Mouse (Mus musculus): ENCODE measurements around the gene Gpatch8.

Gpatch8 gene

DNA sequence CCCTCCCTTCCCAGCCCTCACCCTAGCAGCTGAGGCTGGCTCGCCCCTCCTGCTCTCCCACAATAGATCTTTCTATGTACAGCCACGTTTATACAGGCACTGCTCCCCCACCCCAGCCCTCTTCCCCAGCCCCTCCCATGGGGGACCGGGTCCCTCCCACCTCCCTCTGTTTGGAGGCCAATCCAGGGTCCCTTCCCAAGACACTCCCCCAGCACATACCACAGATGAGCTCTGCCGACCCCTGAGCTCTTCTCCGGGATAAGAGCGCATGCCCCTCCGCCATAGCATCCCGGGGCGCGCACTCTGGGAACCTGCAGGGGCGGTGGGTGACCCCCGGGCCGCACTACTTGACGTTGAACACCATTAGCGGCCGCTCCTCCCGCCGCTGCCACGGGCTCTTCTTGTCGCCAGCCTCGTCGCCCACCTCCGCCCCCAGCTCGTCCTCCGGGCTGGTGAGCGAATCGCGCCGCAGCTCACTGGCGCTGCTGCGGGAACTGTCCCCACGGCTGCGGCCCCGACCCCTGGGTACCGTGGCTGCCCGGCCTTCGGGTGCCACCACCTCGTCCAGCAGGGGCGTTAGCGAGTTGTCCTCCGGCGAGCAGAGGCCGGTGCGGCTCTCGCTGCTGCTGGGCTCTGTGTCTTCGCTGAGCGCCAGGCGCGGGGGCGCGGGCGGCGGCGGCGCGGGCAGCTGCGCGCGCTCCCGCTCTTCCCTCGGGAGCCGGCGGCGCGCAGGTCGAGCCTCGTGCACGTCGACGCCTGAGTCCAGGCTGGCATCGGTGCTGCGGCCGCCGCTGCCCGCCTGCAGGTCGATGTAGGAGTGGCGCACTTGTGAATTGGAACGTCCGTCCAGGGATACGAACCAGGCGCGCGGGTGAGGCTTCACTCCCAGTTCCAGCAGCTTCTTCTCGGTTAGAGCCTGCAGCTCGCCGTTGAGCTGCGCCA lies 118.8 kb downstream of the Gpatch8 start:
- in situ Hi-C loops (cut with MboI; ENCODE audit: unreplicated experiment in 2 of 2): loop anchor here in 1 of 2 experiments (10.0 kb wide), 1 partner anchor 133 kb away; no protein-coding TSS in a partner anchor

DNA sequence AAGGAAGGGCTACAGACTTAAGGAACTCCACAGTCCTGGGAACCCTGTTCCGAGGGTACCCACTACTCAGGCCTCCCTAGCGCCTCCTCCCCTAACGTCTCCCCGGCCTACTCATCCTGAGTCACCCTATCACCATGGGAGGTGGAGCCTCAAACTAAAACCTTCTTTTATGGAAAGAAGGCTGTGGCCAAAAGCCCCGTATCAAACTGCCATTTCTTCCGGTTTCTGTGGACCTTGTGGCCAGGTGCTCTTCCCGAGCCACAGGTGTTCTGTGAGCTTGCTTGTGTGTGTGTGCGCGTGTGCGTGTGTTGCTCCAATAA lies 119.8 kb downstream of the Gpatch8 start:
- in situ Hi-C loops (cut with MboI; ENCODE audit: unreplicated experiment in 2 of 2): loop anchor here in 1 of 2 experiments (10.0 kb wide), 1 partner anchor 132 kb away; no protein-coding TSS in a partner anchor

DNA sequence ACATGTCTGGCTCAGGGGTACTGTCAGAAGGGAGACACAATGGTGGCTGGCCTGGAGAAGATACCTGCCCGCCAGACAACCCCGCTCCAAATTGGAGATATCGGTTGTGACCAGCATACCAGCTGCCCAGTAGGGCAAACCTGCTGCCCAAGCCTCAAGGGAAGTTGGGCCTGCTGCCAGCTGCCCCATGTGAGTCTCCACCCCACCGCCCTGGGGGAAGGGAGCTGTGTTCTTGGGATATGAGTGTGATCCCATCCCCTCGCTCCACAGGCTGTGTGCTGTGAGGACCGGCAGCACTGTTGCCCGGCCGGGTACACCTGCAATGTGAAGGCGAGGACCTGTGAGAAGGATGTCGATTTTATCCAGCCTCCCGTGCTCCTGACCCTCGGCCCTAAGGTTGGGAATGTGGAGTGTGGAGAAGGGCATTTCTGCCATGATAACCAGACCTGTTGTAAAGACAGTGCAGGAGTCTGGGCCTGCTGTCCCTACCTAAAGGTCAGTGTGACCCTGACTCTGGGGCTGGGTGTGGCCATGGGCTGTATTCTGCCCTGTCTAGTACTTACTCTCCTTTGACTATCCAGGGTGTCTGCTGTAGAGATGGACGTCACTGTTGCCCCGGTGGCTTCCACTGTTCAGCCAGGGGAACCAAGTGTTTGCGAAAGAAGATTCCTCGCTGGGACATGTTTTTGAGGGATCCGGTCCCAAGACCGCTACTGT lies 120.3 kb downstream of the Gpatch8 start:
- in situ Hi-C loops (cut with MboI; ENCODE audit: unreplicated experiment in 2 of 2): loop anchor here in 1 of 2 experiments (10.0 kb wide), 1 partner anchor 131 kb away; no protein-coding TSS in a partner anchor

DNA sequence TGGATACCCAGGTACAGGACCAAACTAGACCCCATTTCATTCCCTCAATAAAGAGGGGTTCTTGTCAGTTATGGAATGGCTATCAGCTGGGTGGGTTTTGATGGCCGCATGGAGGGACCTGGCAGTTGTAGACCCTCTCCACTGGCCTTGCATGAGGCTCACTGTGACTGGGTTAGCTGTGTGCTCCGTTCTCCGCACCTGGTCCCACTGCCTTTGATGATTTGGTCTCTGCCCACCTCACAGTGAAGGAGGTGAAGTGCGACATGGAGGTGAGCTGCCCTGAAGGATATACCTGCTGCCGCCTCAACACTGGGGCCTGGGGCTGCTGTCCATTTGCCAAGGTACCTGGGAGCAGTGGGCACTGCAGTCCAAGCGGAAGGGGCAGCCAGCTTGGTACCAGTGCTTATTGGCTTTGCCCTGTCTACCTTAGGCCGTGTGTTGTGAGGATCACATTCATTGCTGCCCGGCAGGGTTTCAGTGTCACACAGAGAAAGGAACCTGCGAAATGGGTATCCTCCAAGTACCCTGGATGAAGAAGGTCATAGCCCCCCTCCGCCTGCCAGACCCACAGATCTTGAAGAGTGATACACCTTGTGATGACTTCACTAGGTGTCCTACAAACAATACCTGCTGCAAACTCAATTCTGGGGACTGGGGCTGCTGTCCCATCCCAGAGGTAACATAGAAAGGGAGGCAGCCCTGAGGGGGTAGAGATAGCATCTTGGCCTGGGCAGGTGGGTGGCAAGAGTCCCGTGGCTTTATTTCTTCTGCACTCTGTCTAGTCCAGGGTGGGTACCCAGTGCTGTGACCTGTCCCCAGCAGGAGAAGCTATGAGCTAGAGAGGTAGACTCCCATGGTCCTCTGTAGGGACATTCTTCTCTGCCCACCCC lies 121.1 kb downstream of the Gpatch8 start:
- in situ Hi-C loops (cut with MboI; ENCODE audit: unreplicated experiment in 2 of 2): loop anchor here in 1 of 2 experiments (10.0 kb wide), 1 partner anchor 130 kb away; no protein-coding TSS in a partner anchor

DNA sequence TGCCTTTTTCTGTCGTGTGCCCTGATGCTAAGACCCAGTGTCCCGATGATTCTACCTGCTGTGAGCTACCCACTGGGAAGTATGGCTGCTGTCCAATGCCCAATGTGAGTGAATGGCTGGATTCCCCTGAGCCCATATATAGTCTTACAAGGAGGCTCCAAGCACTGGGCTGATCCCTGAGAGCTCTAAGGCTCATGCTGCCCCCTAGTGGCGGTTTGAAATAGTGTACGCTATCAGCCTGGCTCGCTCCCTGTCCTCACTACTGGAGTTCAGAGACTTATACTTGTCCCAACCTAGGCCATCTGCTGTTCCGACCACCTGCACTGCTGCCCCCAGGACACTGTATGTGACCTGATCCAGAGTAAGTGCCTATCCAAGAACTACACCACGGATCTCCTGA lies 121.8 kb downstream of the Gpatch8 start:
- in situ Hi-C loops (cut with MboI; ENCODE audit: unreplicated experiment in 2 of 2): loop anchor here in 1 of 2 experiments (10.0 kb wide), 1 partner anchor 130 kb away; no protein-coding TSS in a partner anchor

DNA sequence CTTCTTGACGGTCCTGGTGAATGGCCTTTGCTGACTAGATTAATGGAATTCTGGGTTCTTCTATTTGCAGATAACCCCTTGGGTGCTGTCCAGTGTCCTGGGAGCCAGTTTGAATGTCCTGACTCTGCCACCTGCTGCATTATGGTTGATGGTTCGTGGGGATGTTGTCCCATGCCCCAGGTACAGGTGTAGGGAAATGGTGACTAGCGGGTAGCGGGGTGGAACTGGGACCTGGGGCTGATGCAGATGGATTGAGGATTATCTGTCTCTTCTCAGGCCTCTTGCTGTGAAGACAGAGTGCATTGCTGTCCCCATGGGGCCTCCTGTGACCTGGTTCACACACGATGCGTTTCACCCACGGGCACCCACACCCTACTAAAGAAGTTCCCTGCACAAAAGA lies 122.3 kb downstream of the Gpatch8 start:
- in situ Hi-C loops (cut with MboI; ENCODE audit: unreplicated experiment in 2 of 2): loop anchor here in 1 of 2 experiments (10.0 kb wide), 1 partner anchor 129 kb away; no protein-coding TSS in a partner anchor

DNA sequence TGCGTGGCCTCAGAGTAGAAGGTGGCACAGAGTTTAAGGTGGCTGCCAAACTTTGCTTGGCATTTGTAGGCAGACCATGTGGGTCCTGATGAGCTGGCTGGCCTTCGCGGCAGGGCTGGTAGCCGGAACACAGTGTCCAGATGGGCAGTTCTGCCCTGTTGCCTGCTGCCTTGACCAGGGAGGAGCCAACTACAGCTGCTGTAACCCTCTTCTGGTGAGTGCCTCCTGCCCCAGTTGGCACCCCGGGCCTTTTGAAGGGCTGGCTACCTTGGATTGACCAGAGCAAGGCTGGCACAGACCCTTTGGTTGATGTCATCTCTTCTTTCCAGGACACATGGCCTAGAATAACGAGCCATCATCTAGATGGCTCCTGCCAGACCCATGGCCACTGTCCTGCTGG lies 123.3 kb downstream of the Gpatch8 start:
- in situ Hi-C loops (cut with MboI; ENCODE audit: unreplicated experiment in 2 of 2): loop anchor here in 1 of 2 experiments (10.0 kb wide), 1 partner anchor 128 kb away; no protein-coding TSS in a partner anchor

DNA sequence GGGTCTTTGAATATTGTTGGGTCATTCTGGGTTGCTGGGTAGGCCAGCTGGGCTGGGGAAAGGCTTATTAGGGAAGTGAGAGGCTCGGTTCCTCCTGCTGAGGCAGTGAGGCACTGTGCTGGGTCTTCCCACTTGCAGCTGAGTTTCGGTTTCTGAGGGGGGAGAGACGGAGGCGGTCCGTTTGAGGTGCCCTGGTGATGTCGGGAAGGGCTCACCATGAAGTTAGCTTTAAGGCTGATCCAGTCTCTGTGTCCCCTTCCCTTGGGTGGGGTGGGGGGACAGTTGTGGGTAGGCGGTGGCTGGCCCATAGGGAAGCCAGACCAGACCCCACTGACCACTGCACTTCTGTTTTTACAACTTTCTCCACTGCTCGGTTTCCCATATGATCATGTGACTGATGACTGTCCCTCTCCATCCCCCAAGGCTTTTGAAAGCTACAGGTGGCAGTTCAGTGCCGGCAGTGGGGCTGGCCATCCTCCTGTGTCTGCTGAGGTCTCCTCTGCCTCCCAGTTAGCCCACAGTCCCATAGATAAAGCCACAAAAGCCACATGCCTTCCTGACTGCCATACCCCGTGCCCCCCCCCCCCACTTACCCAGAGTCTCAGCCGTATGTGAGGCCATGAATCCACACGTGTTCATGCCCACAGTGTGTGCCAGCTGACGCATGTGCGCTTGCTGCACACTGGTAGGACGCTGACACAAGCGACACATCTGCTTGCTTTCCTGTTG lies 123.9 kb downstream of the Gpatch8 start:
- in situ Hi-C loops (cut with MboI; ENCODE audit: unreplicated experiment in 2 of 2): loop anchor here in 1 of 2 experiments (10.0 kb wide), 1 partner anchor 127 kb away; no protein-coding TSS in a partner anchor

DNA sequence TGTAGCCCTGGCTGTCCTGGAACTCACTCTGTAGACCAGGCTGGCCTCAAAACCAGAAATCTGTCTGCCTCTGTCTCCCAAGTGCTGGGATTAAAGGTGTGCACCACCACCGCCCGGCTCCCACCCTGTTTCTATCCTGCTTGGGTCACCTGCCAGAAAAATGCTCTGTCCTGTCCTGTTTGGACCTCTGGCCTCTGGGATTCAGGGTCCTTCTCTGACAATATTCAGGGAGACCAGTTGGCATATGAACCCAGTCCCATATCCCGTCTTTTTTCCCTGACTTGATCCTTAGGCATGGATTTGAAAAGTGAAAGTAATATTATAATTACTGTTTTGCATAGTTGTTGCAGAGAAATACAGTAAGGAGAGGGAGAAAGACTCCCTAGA lies 124.5 kb downstream of the Gpatch8 start:
- in situ Hi-C loops (cut with MboI; ENCODE audit: unreplicated experiment in 2 of 2): loop anchor here in 1 of 2 experiments (10.0 kb wide), 1 partner anchor 127 kb away; no protein-coding TSS in a partner anchor

DNA sequence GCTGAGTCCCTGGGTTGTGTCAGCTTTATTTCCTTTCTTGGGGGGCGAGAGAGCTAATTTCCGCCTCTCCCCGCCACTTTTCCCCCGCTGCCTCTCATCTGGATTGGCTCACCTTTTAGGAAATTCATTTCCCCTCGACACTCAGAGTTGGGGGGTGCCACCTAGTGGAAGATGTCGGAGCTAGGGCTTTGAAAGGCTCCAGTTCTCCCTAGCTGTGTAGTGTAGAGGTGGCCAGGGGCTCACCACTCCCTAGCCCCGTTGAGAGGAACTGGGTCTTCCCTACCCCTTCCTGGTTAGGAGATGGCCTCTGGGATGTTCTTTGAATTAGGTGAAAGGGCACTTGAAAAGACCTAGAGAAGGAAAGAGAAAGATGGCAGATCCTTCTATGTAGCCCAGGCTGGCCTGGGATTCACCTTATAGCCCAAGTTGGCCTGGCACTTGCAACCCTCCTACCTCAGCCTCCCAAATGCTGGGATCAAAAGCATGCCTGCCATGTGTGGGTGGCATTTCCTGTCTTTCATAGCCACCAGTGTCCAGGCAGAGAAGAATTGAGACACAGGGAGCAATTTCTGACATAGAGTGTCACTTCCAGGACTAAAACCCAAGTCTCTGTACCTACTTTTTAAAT lies 125.1 kb downstream of the Gpatch8 start:
- in situ Hi-C loops (cut with MboI; ENCODE audit: unreplicated experiment in 2 of 2): loop anchor here in 1 of 2 experiments (10.0 kb wide), 1 partner anchor 126 kb away; no protein-coding TSS in a partner anchor

DNA sequence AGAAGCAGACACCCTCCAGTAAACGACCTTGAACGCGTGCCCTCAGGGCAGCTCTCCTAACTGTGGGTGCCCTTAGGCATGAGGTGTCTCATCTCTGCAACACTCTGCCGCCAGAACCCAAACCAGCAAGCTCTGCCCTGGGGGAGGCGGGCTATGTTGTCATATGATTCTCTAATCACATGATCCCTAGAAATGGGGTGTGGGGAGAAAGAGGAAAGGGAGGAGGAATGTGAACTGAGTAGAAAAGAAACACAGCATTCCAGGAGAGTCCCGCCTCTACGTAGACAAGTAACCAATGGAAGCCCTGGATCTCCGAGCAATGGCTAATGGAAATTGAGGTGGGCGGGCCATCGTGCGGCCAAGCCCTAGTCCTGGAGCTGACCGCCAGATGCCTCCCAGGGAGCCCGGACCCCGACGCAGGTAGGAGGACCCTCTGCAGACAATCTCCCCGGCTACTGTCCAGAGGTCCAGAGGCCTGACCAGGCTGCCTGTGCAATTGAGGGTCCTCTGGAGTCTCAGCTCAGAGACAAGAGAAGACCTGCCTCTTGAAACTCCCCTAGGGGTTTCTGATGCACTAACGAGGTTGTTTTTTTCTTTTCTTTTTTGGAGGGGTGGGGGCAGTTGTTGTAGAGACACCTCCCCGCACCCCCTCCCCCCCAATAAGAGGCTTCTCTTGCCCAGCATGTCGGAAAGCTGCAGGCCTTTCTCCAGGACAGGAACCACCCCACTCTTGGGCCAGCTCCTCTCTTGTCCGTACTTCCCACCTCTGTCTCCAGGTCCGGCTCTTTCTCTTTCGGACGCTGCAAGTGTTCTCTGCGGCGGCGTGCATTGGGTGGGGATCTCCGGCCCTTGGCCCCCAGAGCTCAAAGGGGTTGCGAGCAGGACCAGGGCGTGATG lies 125.8 kb downstream of the Gpatch8 start, which contains the start of gene Grn:
Gene Grn (plus strand): TSS at position 195 of the 897 bp plus-strand sequence.
- in situ Hi-C loops (cut with MboI; ENCODE audit: unreplicated experiment in 2 of 2): loop anchor here in 1 of 2 experiments (10.0 kb wide), 1 partner anchor 126 kb away; no protein-coding TSS in a partner anchor

DNA sequence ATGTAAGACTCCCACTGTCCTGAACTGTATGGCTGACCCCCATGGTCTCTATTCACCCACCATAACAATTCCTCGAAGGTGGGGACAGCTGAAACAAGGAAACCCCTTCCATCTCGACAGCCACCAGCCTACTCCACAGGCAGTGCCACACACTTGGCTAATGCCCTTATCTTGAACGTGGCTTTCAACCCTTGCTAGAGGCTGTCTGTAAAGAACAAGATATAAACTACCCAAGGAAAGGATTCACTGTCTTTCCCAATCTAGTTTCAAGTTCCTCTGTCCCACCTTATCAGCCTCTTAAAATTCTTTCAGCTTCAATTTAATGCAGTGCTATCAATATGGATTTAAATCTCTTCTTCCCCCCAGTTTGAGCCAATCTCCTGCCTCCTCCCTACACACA lies 126.6 kb downstream of the Gpatch8 start:
- in situ Hi-C loops (cut with MboI; ENCODE audit: unreplicated experiment in 2 of 2): no loop called here

DNA sequence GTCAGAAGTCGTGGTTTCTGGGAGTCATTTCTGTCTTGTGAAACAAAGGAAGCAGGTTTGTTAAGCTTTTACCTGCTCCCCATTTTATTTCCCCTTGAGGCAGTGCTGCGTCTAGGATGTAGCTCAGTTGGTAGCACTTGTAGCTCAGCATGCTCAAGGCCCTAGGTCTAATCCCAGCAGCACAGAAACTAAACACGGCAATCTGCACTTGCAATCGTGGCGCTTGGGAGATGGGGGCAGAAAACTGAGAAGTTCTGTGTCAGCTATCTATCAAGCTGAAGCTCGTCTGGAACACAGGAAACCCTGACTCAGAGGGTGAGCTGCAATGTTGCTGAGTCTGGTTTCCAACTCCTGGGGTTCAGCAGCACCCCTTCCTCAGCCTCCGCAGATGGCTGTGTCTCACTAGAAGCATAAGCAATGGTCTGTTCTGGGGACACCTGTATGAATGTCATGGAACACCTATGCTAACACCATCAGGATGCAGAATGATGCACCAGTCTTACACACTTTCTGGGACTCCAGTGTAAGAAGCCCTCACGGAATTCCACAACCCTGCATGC lies 127.1 kb downstream of the Gpatch8 start:
- in situ Hi-C loops (cut with MboI; ENCODE audit: unreplicated experiment in 2 of 2): no loop called here

Data from v-Abl transformed pro-B cells (cell line).